Mouse (Mus musculus) T-cell, adult 66 days (primary cell): ENCODE data around the gene Rep15. TPM values are rescaled to one million over a fixed set of nuclear protein-coding genes. Genes with fewer than 3 reads are reported as not detected.

Experiments used
- total RNA-seq, 2 experiments: library from RNA; stranded (reverse); gene quantifications; 3 replicates in 1 of 2; 4 replicates in 1 of 2; pipeline ENCODE4 v1.2.4; 2023

Rep15 gene
- total RNA-seq: 1 to 10 TPM in 1 of 2 experiments, under 1 TPM in 1; 0.32 to 1.8 TPM

GRCm38 (mm10) chr6:147032303-147032925, at the start of gene Rep15:
Gene Rep15, plus strand, starts transcription at chr6:147032584.

GRCm38 (mm10) chr6:147042291-147043290, 10.2 kb downstream of the Rep15 start, which contains the start of gene Mrps35:
Gene Mrps35, plus strand, starts transcription at chr6:147042764.

Other genes with a start within 250 kb of the Rep15 start
- 1 to 10 TPM in 1 of 2 experiments, under 1 TPM in 1; 0.39 to 1.3 TPM for gene Arntl2, start 236.5 kb upstream of the Rep15 start, total RNA-seq
- gene Smco2, start 182.5 kb upstream of the Rep15 start, total RNA-seq: not detected
- gene Ppfibp1, start 144.1 kb upstream of the Rep15 start, total RNA-seq: 10 to 100 TPM; 10.5 to 10.9 TPM
- not detected for gene 1700034J05Rik, start 78.2 kb upstream of the Rep15 start, total RNA-seq
- 10 to 100 TPM; 45.5 to 69.6 TPM for gene Mrps35, start 10.2 kb downstream of the Rep15 start, total RNA-seq
- not detected for gene Mansc4, start 54.4 kb downstream of the Rep15 start, total RNA-seq
- 10 to 100 TPM; 13.8 to 15.9 TPM for gene Klhl42, start 58.8 kb downstream of the Rep15 start, total RNA-seq
- gene Pthlh, start 231.6 kb downstream of the Rep15 start, total RNA-seq: not detected